Mouse (Mus musculus) pancreas, adult 10 weeks (tissue): ENCODE results near the gene Susd1. TPM values are rescaled to one million over a fixed set of nuclear protein-coding genes. Genes with fewer than 3 reads are reported as not detected.

ENCODE experiments used
- polyA plus RNA-seq: library from polyadenylated mRNA; stranded (reverse); fragments of 350-450 nt; fragmentation: Illumina TruSeq; extraction: RNeasy Lipid Tissue Mini Kit (QIAGEN cat#74804); gene quantifications from one replicate; pipeline ENCODE4 v1.2.3, GENCODE M21; 2015; ENCODE audit warnings: low read depth, low replicate concordance; ENCODE audit not compliant: insufficient read depth

Susd1 gene
- polyA plus RNA-seq: 1.9 TPM

DNA sequence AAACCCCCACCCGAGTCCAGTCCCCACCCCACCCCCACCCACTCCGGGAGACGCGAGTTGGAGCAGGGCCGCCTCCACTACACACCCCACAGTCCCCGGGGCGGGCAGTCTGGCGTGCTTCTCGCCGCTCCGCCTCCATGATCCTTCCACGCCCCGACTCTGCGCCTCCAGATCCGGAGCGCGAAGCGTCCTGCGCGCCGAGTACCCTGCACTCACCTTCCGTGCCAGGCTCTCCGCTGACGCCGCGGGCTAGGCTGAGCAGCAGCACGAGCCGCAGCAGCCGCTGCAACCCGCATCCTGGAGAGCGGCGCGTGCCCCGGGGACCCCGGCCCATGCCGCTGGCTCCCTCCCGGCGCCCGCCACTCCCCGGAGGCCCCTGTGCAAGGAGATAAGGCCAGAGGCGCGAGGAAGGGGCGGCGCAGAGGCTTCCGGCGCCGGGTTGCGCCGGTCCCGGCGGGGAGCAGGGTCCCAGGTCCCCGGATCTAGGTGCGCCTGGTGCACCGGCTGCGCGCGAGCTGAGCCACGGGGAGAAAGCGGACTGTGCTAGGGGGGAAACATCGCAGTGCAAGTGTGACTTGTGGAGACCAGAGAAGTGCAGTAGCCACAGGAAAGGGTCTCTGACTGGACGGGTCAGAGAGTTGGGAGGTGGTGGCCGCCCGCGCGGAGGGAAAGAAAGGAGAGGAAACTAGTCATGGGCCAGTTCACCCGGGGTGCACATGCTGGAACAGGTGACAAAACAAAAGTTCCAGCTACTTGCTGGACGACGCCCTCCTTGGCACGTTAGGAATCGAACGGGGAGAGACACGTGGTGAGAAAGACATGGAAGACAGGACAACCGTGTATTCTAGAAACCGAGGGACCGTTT, at the start of gene Susd1:
Susd1 (minus strand) TSS at position 644 of the 865 bp plus-strand sequence.

Other genes starting within 250 kb of the Susd1 start
- gene Ugcg, start 249.4 kb downstream of the Susd1 start, polyA plus RNA-seq: 4.0 TPM
- 8.7 TPM for gene Ptbp3, start 110.7 kb upstream of the Susd1 start, polyA plus RNA-seq
- 4.8 TPM for gene Hsdl2, start 142.9 kb upstream of the Susd1 start, polyA plus RNA-seq
- gene E130308A19Rik, start 187.6 kb upstream of the Susd1 start, polyA plus RNA-seq: 0.70 TPM